Mouse (Mus musculus) liver, adult (tissue): ENCODE results near the gene Tceal1.

ENCODE experiments used
- GATA4 ChIP-seq: IDR thresholded peaks from 2 replicates; pipeline ENCODE4 v1.6.1; 2014; ENCODE audit warnings: mild to moderate bottlenecking, low read length; ENCODE audit not compliant: insufficient replicate concordance

Gene Tceal1

DNA sequence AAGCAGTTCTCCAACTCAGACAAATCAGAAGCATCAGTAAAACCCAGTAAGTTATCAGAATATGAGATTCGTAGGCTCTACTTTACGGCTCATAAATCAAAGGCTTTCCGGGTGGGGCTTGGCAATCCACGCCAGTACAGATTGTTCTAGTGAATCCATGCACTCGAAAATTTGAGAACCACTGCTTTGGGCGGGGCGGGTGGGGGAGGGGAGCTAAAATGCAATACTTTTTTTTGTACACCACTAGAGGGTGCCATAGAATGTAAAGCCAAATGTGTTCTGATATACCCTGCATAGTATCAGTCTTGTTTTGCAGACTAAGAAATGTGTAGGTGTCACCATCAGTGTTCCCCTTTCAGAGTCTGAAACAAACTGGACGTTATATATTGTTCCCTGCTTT lies 36.9 kb downstream of the Tceal1 start:
- no peak for TF ChIP-seq GATA4

GRCm38 (mm10) chrX:136749329-136749728 lies 41.5 kb downstream of the Tceal1 start:
- TF ChIP-seq GATA4: no peak

DNA sequence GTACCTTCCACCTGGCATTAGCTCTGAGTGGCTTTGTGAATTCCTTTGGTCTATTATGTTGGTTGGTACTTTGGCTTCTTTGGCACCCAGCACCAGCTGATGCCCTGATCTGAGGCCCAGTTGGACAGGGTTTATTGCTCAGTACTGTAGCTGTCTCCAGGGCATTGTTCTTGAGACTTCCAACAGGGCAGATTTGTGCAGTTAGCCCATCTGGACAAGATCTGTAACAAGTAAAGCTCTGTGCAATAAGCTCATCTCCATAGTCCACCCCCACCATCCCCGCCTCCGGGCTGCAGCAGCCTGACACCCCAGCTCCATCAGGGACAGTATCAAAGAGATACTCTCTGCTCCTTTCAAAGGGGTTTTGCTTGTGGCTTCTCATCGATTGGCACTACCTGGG lies 47.7 kb downstream of the Tceal1 start:
- TF ChIP-seq GATA4: no peak
